Mouse (Mus musculus) heart, postnatal 0 days (tissue): ENCODE data around the gene Hdac6. TPM values are rescaled to one million over a fixed set of nuclear protein-coding genes. Genes with fewer than 3 reads are reported as not detected.

Experiments
- ATAC-seq: fragments of 200-750 bp; cut with Nextera tagmentation; 2 replicates; pipeline ENCODE4 v1.8.0; 2017; ENCODE audit warnings: low read depth, moderate number of reproducible peaks, moderate library complexity; ENCODE audit not compliant: insufficient read depth
- DNase-seq: peaks from one replicate; pipeline ENCODE4 v3.0.0-alpha.2; 2016; ENCODE audit warnings: low spot score
- H3K27ac ChIP-seq: fragments of 300-500 bp; sonication (generic); 2 replicates; pipeline ENCODE4 v1.5.1; 2014; ENCODE audit warnings: low read depth, mild to moderate bottlenecking
- H3K27me3 ChIP-seq: fragments of 300-500 bp; sonication (generic); 2 replicates; pipeline ENCODE4 v1.6.1; 2014; ENCODE audit warnings: low read length, mixed read lengths; ENCODE audit not compliant: control insufficient read depth, insufficient read depth
- H3K36me3 ChIP-seq: fragments of 300-500 bp; sonication (generic); replicated peaks from 2 replicates; pipeline ENCODE4 v1.6.1; 2014; ENCODE audit warnings: low read length, mixed read lengths; ENCODE audit not compliant: control insufficient read depth, insufficient read depth
- H3K4me1 ChIP-seq: fragments of 300-500 bp; sonication (generic); 2 replicates; pipeline ENCODE4 v1.6.1; 2014; ENCODE audit warnings: antibody characterized with exemption; ENCODE audit not compliant: control insufficient read depth, insufficient read depth
- H3K4me2 ChIP-seq: fragments of 300-500 bp; sonication (generic); 2 replicates; pipeline ENCODE4 v1.6.1; 2014; ENCODE audit warnings: low read depth, mild to moderate bottlenecking, low read length, moderate library complexity
- H3K4me3 ChIP-seq: fragments of 300-500 bp; sonication (generic); 2 replicates; pipeline ENCODE4 v1.5.1; 2014; ENCODE audit warnings: low read depth, low read length
- H3K9ac ChIP-seq: fragments of 300-500 bp; sonication (generic); replicated peaks from 2 replicates; pipeline ENCODE4 v1.6.1; 2014; ENCODE audit warnings: low read depth, low read length, mixed read lengths
- H3K9me3 ChIP-seq: fragments of 300-500 bp; sonication (generic); replicated peaks from 2 replicates; pipeline ENCODE4 v1.6.1; 2016; ENCODE audit warnings: low read length; ENCODE audit not compliant: control insufficient read depth
- CTCF ChIP-seq: IDR thresholded peaks from 2 replicates; pipeline ENCODE4 v1.5.1; 2016; ENCODE audit warnings: antibody characterized with exemption, control low read depth, low read depth
- EP300 ChIP-seq: IDR thresholded peaks from 2 replicates; pipeline ENCODE4 v1.6.1; 2016; ENCODE audit warnings: antibody characterized with exemption, low read depth
- WGBS: fragments of 180-500 bp; shearing (Covaris S2); extraction: QIAGEN DNeasy Blood & Tissue Kit; methylation state at CpG from one replicate; pipeline ENCODE4 v1.1.7; 2014; 5-methylcytosine and 5-hydroxymethylcytosine counted together
- polyA plus RNA-seq: library from polyadenylated mRNA; unstranded; fragments of >200 nt; fragmentation: Nextera tagmentation; extraction: Ambion mirVana; gene quantifications from 2 replicates; pipeline ENCODE4 v1.2.1, GENCODE M21; 2015
- total RNA-seq: library from RNA; depleted of rRNA; stranded (reverse); fragments of >200 nt; gene quantifications from 2 replicates; pipeline ENCODE4 v1.2.3, GENCODE M21; 2014; ENCODE audit warnings: low replicate concordance

The Hdac6 gene
- total and polyA plus RNA-seq, 2 experiments from 2014 or later: 18.4 to 28.6 TPM

DNA sequence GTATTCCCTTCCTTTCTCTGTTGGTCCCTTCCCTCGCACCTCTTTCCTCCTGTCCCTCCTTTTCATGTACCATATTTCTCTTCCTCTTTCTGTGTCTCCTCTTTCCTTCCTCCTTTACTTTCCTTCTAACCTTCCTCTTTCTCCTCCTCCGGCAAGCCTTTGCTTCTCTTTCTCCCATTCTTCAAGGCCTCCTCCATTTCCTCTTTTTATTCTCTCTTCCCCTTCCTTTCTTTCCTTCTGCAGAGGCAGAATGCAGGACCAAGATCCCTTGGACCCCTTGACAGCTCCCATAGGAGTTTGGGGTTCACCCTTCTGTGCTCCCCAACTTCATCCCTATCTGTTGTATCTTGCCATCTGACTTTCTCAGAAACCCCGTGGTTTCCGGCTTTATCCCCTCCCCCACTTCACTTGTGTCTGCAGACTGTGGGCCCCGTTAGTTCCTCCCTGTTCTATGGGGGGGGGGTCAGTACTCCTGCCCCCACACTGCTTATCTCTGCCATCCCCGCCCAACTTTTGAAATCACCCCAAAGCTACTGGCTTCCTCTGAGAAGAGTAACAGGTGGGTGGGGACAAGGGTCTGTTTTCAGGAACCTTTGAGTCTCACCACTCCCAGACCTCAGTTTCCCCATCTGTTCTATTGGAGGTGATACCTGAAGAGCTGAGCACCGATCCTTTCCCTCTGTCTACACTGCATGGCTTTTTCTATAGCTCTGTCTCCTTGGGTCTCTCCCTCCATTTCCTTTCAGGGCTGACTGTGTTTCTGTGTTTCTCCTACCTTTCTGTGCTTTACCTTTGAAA is 16.3 kb upstream of the Hdac6 start:
- Histone ChIP-seq H3K4me1 (no peaks in the 10 kb centered on the region), H3K9me3 (no peaks in the 10 kb centered on the region), H3K4me3 (no peak overlapping the region), H3K9ac (no peak overlapping the region), H3K27ac (no peak overlapping the region), H3K36me3 (no peaks in the 10 kb centered on the region), H3K27me3 (no peaks in the 10 kb centered on the region), H3K4me2 (no peak overlapping the region)
- TF ChIP-seq CTCF: no peak
- TF ChIP-seq EP300: no peak
- DNase-seq (no peak), ATAC-seq (no peak)
- 49% methylated on average over 7 of the region's 7 CpGs for WGBS

DNA sequence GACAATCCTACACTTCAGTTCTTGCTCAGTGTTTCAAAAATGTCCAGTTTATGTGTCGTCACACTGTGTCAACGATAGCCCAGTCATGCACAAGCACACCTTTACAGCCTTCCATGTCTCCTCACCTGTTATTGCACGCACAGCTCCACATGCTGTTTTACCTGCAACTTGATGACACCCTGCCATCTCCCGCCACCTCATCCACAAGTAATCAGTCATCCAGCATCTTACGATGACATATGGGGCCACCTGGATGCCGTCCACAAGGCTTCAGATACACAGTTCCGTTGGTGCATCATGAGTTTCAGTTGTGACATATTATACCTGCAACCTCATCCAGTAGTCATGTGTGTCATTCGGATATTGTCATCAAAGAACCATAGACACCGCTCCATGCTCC is 11.2 kb upstream of the Hdac6 start:
- Histone ChIP-seq H3K36me3 (no peaks in the 10 kb centered on the region), H3K27me3 (no peaks in the 10 kb centered on the region), H3K27ac (no peak overlapping the region), H3K9me3 (no peaks in the 10 kb centered on the region), H3K4me1 (no peaks in the 10 kb centered on the region), H3K4me2 (no peak overlapping the region), H3K9ac (no peak overlapping the region), H3K4me3 (no peak overlapping the region)
- no peak for ATAC-seq
- no peak for DNase-seq
- no peak for TF ChIP-seq CTCF
- TF ChIP-seq EP300: no peak
- WGBS: 77% methylated on average over 9 of the region's 9 CpGs

GRCm38 (mm10) chrX:7950091-7950490 is 2.4 kb upstream of the Hdac6 start:
- no peaks in the 10 kb centered on the region for H3K4me1 ChIP-seq
- WGBS: 71% methylated on average over 7 of the region's 7 CpGs
- H3K36me3 ChIP-seq: no peaks in the 10 kb centered on the region
- no peaks in the 10 kb centered on the region for H3K27me3 ChIP-seq
- no peak overlapping the region for H3K27ac ChIP-seq
- H3K4me3 ChIP-seq: no peak overlapping the region
- no peak overlapping the region for H3K4me2 ChIP-seq
- H3K9me3 ChIP-seq: no peaks in the 10 kb centered on the region
- DNase-seq: no peak
- no peak for TF ChIP-seq CTCF
- TF ChIP-seq EP300: no peak
- ATAC-seq: no peak
- no peak overlapping the region for H3K9ac ChIP-seq

- TF ChIP-seq EP300 (no peak), CTCF (no peak)
- no peaks in the 10 kb centered on the region for H3K27me3 ChIP-seq
- H3K4me1 ChIP-seq: no peaks in the 10 kb centered on the region
- no peak overlapping the region; the same call in 1 of the 2 replicates for H3K9ac ChIP-seq
- DNase-seq: peak; percentile 89
- H3K27ac ChIP-seq: peak overlapping the region; percentile 81
- peak overlapping the region; percentile 60 for H3K4me3 ChIP-seq
- H3K36me3 ChIP-seq: no peaks in the 10 kb centered on the region
- ATAC-seq: peak; percentile 97
- no peaks in the 10 kb centered on the region for H3K9me3 ChIP-seq
- WGBS: 16% methylated on average over 38 of the region's 38 CpGs
- H3K4me2 ChIP-seq: peak overlapping the region; percentile 64
Observed at GRCm38 (mm10) chrX:7947900-7948492, 307 bp upstream of the Hdac6 start.

- Histone ChIP-seq H3K27me3 (no peaks in the 10 kb centered on the region), H3K4me3 (no peak overlapping the region), H3K27ac (no peak overlapping the region), H3K4me1 (no peaks in the 10 kb centered on the region), H3K4me2 (no peak overlapping the region), H3K9me3 (no peaks in the 10 kb centered on the region), H3K9ac (no peak overlapping the region), H3K36me3 (no peaks in the 10 kb centered on the region)
- no peak for ATAC-seq
- WGBS: 81% methylated on average over 8 of the region's 8 CpGs
- TF ChIP-seq EP300 (no peak), CTCF (no peak)
- no peak for DNase-seq
Observed at GRCm38 (mm10) chrX:7945618-7946017, 2.1 kb downstream of the Hdac6 start.

DNA sequence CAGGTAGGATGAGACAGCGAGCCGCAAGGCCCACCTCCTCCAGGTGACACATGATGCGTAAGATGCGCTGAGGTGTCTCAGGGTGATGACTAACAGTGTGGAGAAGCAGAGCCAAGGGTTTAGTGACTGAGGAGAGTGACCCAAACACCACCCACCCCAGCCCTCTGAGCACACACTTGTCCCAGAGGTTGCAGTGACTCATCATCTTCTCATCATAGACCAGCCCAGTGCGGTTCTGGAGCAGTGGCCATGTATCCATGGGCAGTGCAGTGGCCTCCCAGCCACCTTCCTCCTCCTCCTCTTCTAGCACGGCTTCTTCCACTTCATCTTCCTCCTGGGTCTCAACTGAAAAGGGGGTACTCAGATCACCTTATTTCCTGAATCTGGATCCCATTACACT is 10.0 kb downstream of the Hdac6 start:
- H3K9ac ChIP-seq: no peak overlapping the region

More for the DNA sequence above, 10.0 kb downstream of the Hdac6 start:
- Histone ChIP-seq H3K27ac (no peak overlapping the region), H3K27me3 (no peaks in the 10 kb centered on the region), H3K36me3 (peaks cover 6% of the 10 kb centered on the region; the same call in 1 of the 2 replicates), H3K4me1 (no peaks in the 10 kb centered on the region), H3K4me2 (no peak overlapping the region), H3K9me3 (no peaks in the 10 kb centered on the region), H3K4me3 (no peak overlapping the region)
- no peak for DNase-seq
- no peak for ATAC-seq
- TF ChIP-seq CTCF: no peak
- TF ChIP-seq EP300: no peak
- WGBS: 88% methylated on average over 6 of the region's 6 CpGs
